Mouse (Mus musculus): Measurements from ENCODE around the gene Vil1. TPM values are rescaled to one million over a fixed set of nuclear protein-coding genes. Genes with fewer than 3 reads are reported as not detected.

Vil1 gene
- 0.87 to 1.9 TPM in 2 of 3 replicates, not detected in the other for total RNA-seq (2017)

DNA sequence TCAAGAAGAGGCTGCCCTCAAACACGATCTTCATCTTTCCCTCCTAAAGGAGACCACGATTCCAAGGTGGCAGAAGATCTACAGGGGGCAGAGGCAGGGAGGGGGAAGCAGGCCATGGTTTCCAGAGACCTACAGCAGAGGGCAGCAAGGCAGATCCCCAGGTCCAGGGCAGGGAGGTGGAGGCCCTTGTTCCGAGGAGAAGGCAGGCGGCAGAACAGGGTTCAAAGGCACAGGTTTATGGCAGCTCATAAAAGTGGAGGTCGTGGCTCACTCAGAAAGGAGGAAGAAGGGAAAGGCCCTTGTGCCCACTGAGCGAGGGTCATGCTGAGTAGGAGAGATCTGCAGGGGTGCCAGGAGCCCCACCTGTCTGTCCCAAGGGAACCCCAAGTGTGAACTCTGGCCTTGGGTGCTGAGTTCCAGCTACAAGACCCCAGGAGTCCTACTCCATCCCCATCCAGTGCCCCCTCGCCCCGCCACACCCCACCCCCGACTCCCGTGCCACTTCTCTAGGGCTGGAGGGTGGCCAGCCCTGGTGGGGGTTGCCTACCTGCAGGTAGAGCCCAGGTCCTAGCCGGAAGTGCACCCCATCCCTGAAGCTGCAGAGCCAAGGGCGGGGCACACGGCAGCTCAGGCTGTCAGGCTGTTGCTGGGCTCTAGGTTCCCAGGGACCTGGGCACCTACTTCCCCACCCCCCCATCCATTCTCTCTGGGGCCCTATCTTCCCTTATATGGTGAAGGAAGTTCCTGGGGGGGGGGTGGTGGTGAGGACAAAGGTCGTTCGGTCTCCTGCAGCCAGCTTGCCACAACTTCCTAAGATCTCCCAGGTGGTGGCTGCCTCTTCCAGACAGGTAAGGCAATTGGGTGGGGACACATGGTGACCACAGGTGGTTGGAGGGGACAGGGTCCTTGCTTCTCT is at the start of gene Vil1:
Gene Vil1 (plus strand): TSS at position 788 of the 916 bp plus-strand sequence.
- no peak for ATAC-seq (replicated peaks; ENCODE audit: insufficient number of reproducible peaks, low FRiP score, low TSS enrichment, poor library complexity, severe bottlenecking)

DNA sequence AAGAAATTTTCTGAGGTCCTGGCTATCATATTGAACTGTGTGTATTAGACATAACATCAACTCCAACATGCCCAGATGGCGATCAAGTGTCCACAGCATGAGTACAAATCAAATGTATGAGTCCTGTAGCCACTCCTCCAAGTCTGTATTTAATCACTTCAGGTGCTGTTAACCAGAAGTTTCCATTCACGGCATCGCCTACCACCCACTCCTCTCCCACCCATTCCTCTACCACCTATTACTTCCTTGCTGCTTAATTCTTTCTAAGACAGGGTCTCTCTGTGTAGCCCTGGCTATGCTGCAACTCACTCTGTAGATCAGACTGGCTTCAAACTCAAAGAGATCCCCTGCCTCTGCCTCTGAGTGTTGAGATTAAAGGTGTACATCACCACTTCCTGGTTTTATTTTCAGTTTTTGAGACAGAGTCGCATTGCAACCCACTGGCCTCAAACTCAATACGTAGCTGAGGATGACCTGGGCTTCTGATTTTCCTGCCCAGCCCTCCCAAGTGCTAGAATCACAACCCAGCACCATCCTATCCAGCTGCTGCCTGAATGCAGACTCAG is 49.1 kb upstream of the Vil1 start:
- no peak for ATAC-seq (replicated peaks; ENCODE audit: insufficient number of reproducible peaks, low FRiP score, low TSS enrichment, poor library complexity, severe bottlenecking)

DNA sequence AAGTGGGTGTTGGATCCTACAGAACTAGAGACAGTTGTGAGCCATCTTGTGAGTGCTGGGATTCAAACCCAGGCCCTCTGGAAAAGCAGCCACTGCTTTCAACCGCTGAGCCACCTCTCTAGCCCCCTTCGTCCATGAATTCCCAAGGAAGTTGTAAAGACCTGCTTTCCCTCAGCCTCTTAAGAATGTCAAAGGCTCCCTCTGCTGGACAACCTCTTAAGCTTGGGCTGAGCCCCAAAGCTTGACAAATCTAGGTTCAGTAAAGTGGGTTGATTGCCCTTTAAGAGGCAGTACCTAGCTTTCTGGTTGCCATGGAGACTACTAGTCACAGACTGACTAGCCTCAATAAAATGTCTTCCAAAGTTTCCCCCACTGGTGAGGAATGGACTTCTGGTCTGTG is 47.4 kb upstream of the Vil1 start, which contains the start of gene Catip:
Gene Catip (plus strand): TSS at position 297 of the 400 bp plus-strand sequence.
- peak; percentile 82 for ATAC-seq (replicated peaks; ENCODE audit: insufficient number of reproducible peaks, low FRiP score, low TSS enrichment, poor library complexity, severe bottlenecking)

- ATAC-seq (replicated peaks; ENCODE audit: insufficient number of reproducible peaks, low FRiP score, low TSS enrichment, poor library complexity, severe bottlenecking): no peak
Observed at GRCm38 (mm10) chr1:74362325-74363229, 46.6 kb upstream of the Vil1 start.

DNA sequence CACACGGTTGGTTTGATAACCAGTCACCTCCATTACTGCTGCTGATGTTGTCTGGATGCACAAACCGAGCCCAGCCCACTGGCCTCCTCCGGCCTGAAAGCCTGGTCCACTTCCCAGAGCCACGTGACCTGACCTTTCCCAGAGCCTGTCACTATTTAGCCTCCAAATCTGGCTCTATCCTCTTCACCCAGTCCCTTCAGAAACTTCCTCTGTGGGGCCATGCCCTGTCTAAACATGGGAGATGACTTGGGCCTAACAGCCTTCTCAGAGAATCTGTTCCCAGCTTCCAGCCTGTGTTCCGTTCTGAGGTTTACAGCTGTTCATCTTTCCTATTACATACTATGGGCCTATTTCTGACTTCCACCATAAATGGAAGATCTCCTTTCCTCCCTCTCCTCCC is 45.7 kb upstream of the Vil1 start:
- ATAC-seq (replicated peaks; ENCODE audit: insufficient number of reproducible peaks, low FRiP score, low TSS enrichment, poor library complexity, severe bottlenecking): no peak

DNA sequence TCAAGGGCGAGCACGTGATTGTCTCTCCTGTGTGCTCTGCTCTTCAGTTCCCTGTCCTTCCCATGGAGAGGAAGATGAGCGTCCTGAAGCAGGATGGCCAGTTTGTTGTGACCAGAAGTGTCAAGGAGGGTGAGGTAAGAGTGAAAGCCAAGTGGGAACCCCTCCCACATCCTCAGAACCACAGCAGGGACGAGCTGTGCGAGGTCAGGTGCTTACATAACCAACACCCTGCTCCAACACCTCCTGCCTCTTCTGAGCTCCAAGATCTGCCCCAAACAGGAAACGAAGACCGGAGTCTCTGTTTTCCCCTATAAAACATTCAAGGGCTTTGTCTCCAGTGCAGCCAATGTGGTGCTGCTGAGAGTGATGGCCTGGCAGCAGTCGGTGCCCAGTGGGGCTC is 44.9 kb upstream of the Vil1 start:
- no peak for ATAC-seq (replicated peaks; ENCODE audit: insufficient number of reproducible peaks, low FRiP score, low TSS enrichment, poor library complexity, severe bottlenecking)

DNA sequence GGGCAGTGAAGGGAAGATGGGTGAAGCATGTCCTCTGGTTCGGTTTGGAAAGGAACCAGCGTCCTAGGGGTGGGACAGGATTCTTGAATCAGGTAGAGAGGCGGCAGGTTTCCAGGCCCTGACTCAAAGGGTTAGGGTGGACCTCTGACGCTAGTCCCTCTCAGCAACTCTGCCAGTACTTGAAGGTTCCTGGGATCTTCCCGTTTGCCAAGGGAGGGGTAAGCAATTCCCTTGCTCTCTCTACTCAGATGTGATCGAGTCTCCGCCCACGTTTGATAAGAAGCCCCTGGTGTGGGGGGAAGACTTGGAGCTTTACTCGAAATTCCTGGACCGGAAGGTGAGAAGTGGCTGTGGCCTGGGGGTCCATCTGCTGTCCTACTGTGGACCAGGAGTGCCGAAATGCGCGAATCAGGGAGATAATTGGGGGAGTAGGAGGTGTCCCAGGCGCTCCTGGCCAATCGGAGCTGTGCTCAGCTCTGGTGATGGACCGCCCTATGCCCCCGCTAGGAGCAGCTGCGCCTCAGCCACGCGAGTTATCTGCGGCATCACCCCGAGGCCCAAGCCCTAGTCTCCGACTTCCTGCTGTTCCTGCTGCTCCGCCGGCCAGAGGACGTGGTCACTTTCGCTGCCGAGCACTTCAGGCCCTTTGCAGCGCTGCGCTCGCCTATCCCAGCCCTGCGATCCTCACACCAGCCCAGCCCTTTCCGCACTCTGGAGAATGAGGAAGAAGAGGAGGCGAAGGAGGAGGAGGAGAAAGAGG is 41.1 kb upstream of the Vil1 start:
- ATAC-seq (replicated peaks; ENCODE audit: insufficient number of reproducible peaks, low FRiP score, low TSS enrichment, poor library complexity, severe bottlenecking): peak; percentile 69

DNA sequence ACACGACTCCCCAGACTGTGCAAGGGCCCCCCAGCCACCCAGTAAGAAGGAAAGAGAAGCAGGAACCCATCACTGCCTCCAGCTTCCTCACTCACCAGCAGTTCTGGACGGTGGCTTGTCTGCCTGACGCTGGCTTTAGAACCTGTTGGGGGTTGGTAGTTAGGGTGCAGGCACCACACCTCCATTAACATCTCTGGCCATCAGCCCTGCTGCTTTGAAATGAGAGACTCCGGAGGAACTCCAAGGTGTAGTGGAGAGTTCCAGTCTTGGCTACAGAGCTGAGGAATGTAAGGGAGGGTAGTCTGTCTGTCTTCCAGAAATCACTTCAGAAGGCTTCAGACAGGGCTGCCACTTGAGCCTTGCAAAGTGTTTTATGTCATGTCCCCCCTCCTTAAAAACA is 39.1 kb upstream of the Vil1 start:
- ATAC-seq (replicated peaks; ENCODE audit: insufficient number of reproducible peaks, low FRiP score, low TSS enrichment, poor library complexity, severe bottlenecking): no peak

- peak; percentile 37 for ATAC-seq (replicated peaks; ENCODE audit: insufficient number of reproducible peaks, low FRiP score, low TSS enrichment, poor library complexity, severe bottlenecking)
Observed at GRCm38 (mm10) chr1:74373372-74373771, 35.8 kb upstream of the Vil1 start.

DNA sequence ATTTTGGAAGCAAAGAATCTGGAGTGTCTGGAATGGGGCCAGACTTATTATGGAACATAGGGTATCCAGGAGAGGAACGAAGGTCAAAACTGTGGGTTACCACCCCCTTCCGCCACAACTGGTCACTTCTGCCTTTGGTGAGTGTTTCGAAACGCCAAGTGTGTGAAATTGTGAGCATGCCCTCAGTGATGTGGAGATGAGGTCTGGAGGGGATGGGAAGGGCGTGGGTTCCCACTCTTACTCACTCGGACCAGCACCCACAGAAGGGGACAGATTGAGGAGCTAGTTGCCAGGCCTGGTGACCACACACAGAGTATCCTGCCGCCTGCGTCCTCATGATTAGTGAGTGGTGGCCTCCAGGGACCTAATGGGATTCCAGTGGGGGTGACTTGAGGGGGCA is 34.2 kb upstream of the Vil1 start, which contains the start of gene Slc11a1:
Gene Slc11a1 (plus strand): TSS at position 216 of the 400 bp plus-strand sequence.
- peak; percentile 88 for ATAC-seq (replicated peaks; ENCODE audit: insufficient number of reproducible peaks, low FRiP score, low TSS enrichment, poor library complexity, severe bottlenecking)

DNA sequence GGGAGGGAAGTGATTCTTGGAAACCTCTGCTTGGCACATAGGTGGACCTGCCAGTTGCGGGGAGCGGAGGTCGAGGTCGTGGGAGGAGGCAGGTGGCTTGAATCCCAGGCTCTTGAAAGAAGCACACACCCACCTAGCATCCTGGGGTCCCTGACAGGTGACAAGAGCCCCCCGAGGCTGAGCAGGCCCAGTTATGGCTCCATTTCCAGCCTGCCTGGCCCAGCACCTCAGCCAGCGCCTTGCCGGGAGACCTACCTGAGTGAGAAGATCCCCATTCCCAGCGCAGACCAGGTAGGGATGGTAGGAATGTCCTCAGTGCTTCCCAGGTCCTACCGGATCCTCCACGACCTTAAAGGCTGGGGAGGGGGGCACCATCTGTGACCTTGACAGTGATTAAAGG is 33.6 kb upstream of the Vil1 start:
- no peak for ATAC-seq (replicated peaks; ENCODE audit: insufficient number of reproducible peaks, low FRiP score, low TSS enrichment, poor library complexity, severe bottlenecking)

- ATAC-seq (replicated peaks; ENCODE audit: insufficient number of reproducible peaks, low FRiP score, low TSS enrichment, poor library complexity, severe bottlenecking): no peak
Observed at GRCm38 (mm10) chr1:74376396-74376795, 32.8 kb upstream of the Vil1 start.

GRCm38 (mm10) chr1:74379058-74379504 is 30.1 kb upstream of the Vil1 start:
- no peak for ATAC-seq (replicated peaks; ENCODE audit: insufficient number of reproducible peaks, low FRiP score, low TSS enrichment, poor library complexity, severe bottlenecking)

DNA sequence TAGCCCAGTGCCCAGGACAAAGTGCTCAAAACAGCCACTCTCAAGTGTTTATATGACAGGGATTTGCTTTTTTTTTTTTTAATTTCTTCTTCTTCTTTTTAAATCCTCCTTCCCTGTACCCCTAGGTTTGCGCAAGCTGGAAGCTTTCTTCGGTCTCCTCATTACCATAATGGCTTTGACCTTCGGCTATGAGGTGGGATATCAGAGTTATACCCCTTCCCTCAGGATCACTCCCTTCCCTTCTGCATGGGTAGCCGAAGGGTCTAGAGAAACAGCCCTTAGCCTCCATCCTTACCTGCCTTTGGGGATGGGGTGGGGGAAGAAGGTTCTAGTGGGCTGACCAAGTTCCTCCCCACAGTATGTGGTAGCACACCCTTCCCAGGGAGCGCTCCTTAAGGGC is 28.7 kb upstream of the Vil1 start:
- no peak for ATAC-seq (replicated peaks; ENCODE audit: insufficient number of reproducible peaks, low FRiP score, low TSS enrichment, poor library complexity, severe bottlenecking)

GRCm38 (mm10) chr1:74381588-74382021 is 27.6 kb upstream of the Vil1 start:
- peak; percentile 80 for ATAC-seq (replicated peaks; ENCODE audit: insufficient number of reproducible peaks, low FRiP score, low TSS enrichment, poor library complexity, severe bottlenecking)

- ATAC-seq (replicated peaks; ENCODE audit: insufficient number of reproducible peaks, low FRiP score, low TSS enrichment, poor library complexity, severe bottlenecking): no peak
Observed at GRCm38 (mm10) chr1:74383385-74383784, 25.8 kb upstream of the Vil1 start.

- ATAC-seq (replicated peaks; ENCODE audit: insufficient number of reproducible peaks, low FRiP score, low TSS enrichment, poor library complexity, severe bottlenecking): no peak
Observed at GRCm38 (mm10) chr1:74384525-74384924, 24.7 kb upstream of the Vil1 start.

- ATAC-seq (replicated peaks; ENCODE audit: insufficient number of reproducible peaks, low FRiP score, low TSS enrichment, poor library complexity, severe bottlenecking): no peak
Observed at GRCm38 (mm10) chr1:74385064-74385463, 24.1 kb upstream of the Vil1 start.
